Mouse (Mus musculus): Measurements from ENCODE around the gene Mettl27.

Gene Mettl27

GRCm38 (mm10) chr5:134989166-134989565 lies 57.0 kb downstream of the Mettl27 start:
- no peak for DNase-seq

GRCm38 (mm10) chr5:134989741-134990140 lies 57.6 kb downstream of the Mettl27 start:
- no peak for DNase-seq

Data from kidney, postnatal 4 days (tissue).